Mouse (Mus musculus) stomach, postnatal 0 days (tissue): ENCODE measurements around the gene Gm21497. TPM values are rescaled to one million over a fixed set of nuclear protein-coding genes. Genes with fewer than 3 reads are reported as not detected.
"Not testable (repeated sequence)": the region's sequence is repeated elsewhere in the genome, so short reads cannot be mapped to it uniquely, and the experiment has no call there.

Experiments
- ATAC-seq: fragments of 200-750 bp; cut with Nextera tagmentation; 2 replicates; pipeline ENCODE4 v1.8.0; 2017; ENCODE audit not compliant: low FRiP score, low TSS enrichment
- DNase-seq: peaks from one replicate; pipeline ENCODE4 v3.0.0-alpha.2; 2016; ENCODE audit warnings: low spot score
- H3K27ac ChIP-seq: fragments of 300-500 bp; sonication (generic); replicated peaks from 2 replicates; pipeline ENCODE4 v1.5.1; 2014; ENCODE audit warnings: mild to moderate bottlenecking, control low read depth
- H3K27me3 ChIP-seq: fragments of 300-500 bp; sonication (generic); 2 replicates; pipeline ENCODE4 v1.6.1; 2014; ENCODE audit warnings: low read length; ENCODE audit not compliant: control insufficient read depth, insufficient read depth
- H3K36me3 ChIP-seq: fragments of 300-500 bp; sonication (generic); 2 replicates; pipeline ENCODE4 v1.6.1; 2014; ENCODE audit warnings: low read length, mixed read lengths; ENCODE audit not compliant: control insufficient read depth, insufficient read depth
- H3K4me1 ChIP-seq: fragments of 300-500 bp; sonication (generic); replicated peaks from 2 replicates; pipeline ENCODE4 v1.6.1; 2014; ENCODE audit warnings: antibody characterized with exemption; ENCODE audit not compliant: control insufficient read depth, insufficient read depth
- H3K4me2 ChIP-seq: fragments of 300-500 bp; sonication (generic); replicated peaks from 2 replicates; pipeline ENCODE4 v1.6.1; 2014; ENCODE audit warnings: low read depth, mild to moderate bottlenecking, control low read depth, moderate library complexity
- H3K4me3 ChIP-seq: fragments of 300-500 bp; sonication (generic); 2 replicates; pipeline ENCODE4 v1.5.1; 2014; ENCODE audit warnings: low read depth, low read length, control low read depth
- H3K9ac ChIP-seq: fragments of 300-500 bp; sonication (generic); 2 replicates; pipeline ENCODE4 v1.6.1; 2014; ENCODE audit warnings: mild to moderate bottlenecking, low read length, control low read depth, mixed read lengths
- H3K9me3 ChIP-seq: fragments of 300-500 bp; sonication (generic); 2 replicates; pipeline ENCODE4 v1.6.1; 2016; ENCODE audit warnings: low read length; ENCODE audit not compliant: control insufficient read depth
- WGBS: fragments of 180-500 bp; shearing (Covaris S2); extraction: QIAGEN DNeasy Blood & Tissue Kit; methylation state at CpG from one replicate; pipeline ENCODE4 v1.1.7; 2014; 5-methylcytosine and 5-hydroxymethylcytosine counted together
- polyA plus RNA-seq: library from polyadenylated mRNA; unstranded; fragments of >200 nt; fragmentation: Nextera tagmentation; extraction: Ambion mirVana; gene quantifications from 2 replicates; pipeline ENCODE4 v1.2.1, GENCODE M21; 2015

Gm21497 gene
- polyA plus RNA-seq: not detected in 2 replicates

GRCm38 (mm10) chrY:61646446-61646845 is at the start of gene Gm21497:
Gm21497 (plus strand) TSS chrY:61646746.
- H3K4me3 ChIP-seq, H3K36me3 ChIP-seq, H3K4me1 ChIP-seq, DNase-seq, H3K4me2 ChIP-seq, H3K27me3 ChIP-seq, H3K9me3 ChIP-seq, H3K9ac ChIP-seq, H3K27ac ChIP-seq, ATAC-seq: not testable (repeated sequence)
- no CpG with 5 or more reads among the region's 5 CpGs for WGBS
